Mouse (Mus musculus) heart, adult 8-10 months (tissue): ENCODE results near the gene Tex264. TPM values are rescaled to one million over a fixed set of nuclear protein-coding genes. Genes with fewer than 3 reads are reported as not detected.

ENCODE experiments used
- DNase-seq: peaks from one replicate; pipeline ENCODE4 v3.0.0; 2022; ENCODE audit warnings: low spot score
- total RNA-seq, 4 experiments: library from RNA; stranded (reverse); gene quantifications; 2 replicates each; pipeline ENCODE4 v1.2.4; 2022

Tex264 gene
- 10 to 100 TPM; 46.0 to 53.2 (median 47.4) TPM for total RNA-seq

GRCm38 (mm10) chr9:106685249-106686101, at the start of gene Tex264:
Tex264 (minus strand) TSS chr9:106685927.
- peak; percentile 84 for DNase-seq

- no peak for DNase-seq
Observed at GRCm38 (mm10) chr9:106733690-106734089, 48.0 kb upstream of the Tex264 start.

- no peak for DNase-seq
Observed at GRCm38 (mm10) chr9:106729416-106729815, 43.7 kb upstream of the Tex264 start.

GRCm38 (mm10) chr9:106726891-106727290, 41.2 kb upstream of the Tex264 start:
- DNase-seq = no peak

- no peak for DNase-seq
Observed at GRCm38 (mm10) chr9:106725435-106725834, 39.7 kb upstream of the Tex264 start.

- no peak for DNase-seq
Observed at GRCm38 (mm10) chr9:106724864-106725263, 39.1 kb upstream of the Tex264 start.

GRCm38 (mm10) chr9:106716729-106717128, 31.0 kb upstream of the Tex264 start:
- no peak for DNase-seq

- DNase-seq = no peak
Observed at GRCm38 (mm10) chr9:106716232-106716631, 30.5 kb upstream of the Tex264 start.

GRCm38 (mm10) chr9:106712470-106712869, 26.7 kb upstream of the Tex264 start:
- no peak for DNase-seq

- DNase-seq = no peak
Observed at GRCm38 (mm10) chr9:106692973-106693481, 7.3 kb upstream of the Tex264 start.

GRCm38 (mm10) chr9:106688834-106689233, 3.1 kb upstream of the Tex264 start:
- DNase-seq = no peak

- DNase-seq = peak; percentile 59
Observed at GRCm38 (mm10) chr9:106686983-106687650, 1.4 kb upstream of the Tex264 start.

- no peak for DNase-seq
Observed at GRCm38 (mm10) chr9:106684918-106685248, 844 bp downstream of the Tex264 start.

- DNase-seq = no peak
Observed at GRCm38 (mm10) chr9:106684093-106684872, 1.4 kb downstream of the Tex264 start.

- DNase-seq = no peak
Observed at GRCm38 (mm10) chr9:106681026-106681425, 4.7 kb downstream of the Tex264 start.

GRCm38 (mm10) chr9:106678242-106678641, 7.5 kb downstream of the Tex264 start:
- DNase-seq = no peak

GRCm38 (mm10) chr9:106677702-106678101, 8.0 kb downstream of the Tex264 start:
- no peak for DNase-seq

GRCm38 (mm10) chr9:106676571-106676970, 9.2 kb downstream of the Tex264 start:
- DNase-seq = no peak

- no peak for DNase-seq
Observed at GRCm38 (mm10) chr9:106675965-106676364, 9.8 kb downstream of the Tex264 start.

GRCm38 (mm10) chr9:106675480-106675879, 10.2 kb downstream of the Tex264 start:
- DNase-seq = peak; percentile 87

- no peak for DNase-seq
Observed at GRCm38 (mm10) chr9:106673860-106674259, 11.9 kb downstream of the Tex264 start.

- no peak for DNase-seq
Observed at GRCm38 (mm10) chr9:106664856-106665255, 20.9 kb downstream of the Tex264 start.
